Mouse (Mus musculus) adrenal gland, postnatal 25 days (tissue): ENCODE measurements at regions not wholly inside any gene's neighbourhood (a gene's known extent, or its start where the extent isn't known, plus 50 kb on each side); places are given as distances from the start of the nearest gene placed in this dataset.
A peak's percentile ranks its signal among the peaks of the same experiment; 100 is the strongest.

Experiments
- DNase-seq: peaks from one replicate; pipeline ENCODE4 v3.0.0; 2021; ENCODE audit warnings: mixed read lengths

- DNase-seq = no peak
Measured at GRCm38 (mm10) chr10:91734691-91735090, 553.6 kb upstream of the Tmpo start.

DNA sequence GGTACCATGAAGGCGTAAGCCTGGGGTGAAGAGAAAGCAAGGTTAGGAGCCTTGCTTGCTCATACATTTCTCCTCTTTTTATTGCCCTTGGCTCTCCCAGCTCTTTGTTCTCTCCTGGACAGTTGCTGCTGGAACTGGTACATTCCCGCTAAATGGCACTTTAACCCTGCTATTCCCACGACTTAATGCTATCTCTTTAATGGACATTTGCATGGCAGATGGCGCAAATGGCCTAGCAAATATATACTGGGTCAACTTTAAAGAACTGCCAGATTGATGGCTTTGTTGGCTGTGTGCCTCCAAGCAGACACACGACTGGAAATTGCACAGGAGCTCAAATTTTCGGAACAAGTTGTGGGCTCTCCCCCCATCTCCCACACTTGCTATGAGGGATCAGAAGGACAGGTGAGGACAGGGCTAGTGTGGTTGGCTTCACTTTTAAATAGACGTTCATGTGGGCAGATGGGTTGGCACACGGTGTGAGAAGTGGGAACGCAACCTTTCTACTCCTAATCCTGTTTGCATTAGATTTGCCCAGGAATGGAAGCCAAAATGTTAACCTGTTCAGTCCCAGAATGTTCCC lies 551.0 kb upstream of the Tmpo start:
- no peak for DNase-seq

- no peak for DNase-seq
Measured at GRCm38 (mm10) chr10:91730062-91730461, 548.9 kb upstream of the Tmpo start.

DNA sequence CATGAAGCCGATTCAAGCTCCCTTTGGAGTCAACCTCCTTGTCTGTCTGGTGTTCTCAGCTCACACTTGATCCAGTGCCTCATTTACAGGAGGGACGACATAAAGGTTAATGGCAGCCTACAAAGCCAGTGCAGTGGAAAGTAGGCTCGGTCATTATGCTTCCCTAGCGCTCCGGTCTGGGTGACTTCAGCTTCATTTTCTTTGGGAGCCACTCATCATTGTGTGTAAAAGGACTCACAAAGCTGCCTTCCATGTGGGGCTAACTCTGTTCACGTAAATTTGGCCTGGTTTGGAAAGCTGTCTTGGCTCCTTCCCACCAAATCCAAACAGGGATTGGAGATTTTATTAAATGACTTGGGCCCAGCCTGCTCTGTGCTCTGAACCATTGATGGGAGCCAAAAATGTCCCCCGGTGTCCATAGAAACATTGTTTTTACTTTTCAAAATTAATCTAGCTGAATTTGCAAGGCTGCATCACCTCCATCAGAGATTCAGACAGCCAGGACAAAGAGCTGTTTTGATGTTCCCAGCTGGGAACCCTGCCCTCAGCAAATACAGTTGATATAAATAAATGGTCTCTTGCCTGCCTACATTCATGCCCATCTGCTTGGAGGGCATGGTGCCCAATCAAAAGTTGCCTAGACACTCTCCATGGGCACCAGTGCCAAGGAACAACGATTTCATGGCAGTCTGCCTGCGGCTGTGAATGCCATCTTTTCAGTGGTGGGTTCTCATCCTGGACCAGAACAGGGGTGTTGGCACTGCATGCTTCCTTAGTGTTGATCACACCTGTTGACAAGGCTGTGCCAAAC lies 538.7 kb upstream of the Tmpo start:
- DNase-seq = peak; percentile 26

DNA sequence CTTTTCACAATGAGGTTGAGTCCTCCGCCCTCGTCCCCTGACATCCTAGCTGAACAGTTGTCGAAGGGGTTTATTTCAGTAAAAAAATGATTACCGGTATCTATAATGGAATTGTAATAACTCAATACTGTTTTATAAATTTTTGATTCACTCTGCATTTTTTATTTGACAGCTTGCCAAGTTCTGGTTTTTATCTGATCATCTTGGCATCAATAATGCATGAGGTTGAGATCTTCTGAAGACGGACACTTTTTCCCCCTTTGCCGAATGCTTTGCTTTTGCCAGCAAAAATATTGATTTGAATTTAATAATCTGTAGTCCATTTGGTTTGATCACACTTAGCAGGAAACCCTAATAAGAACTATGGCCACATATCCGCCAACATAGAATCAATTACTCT lies 535.5 kb upstream of the Tmpo start:
- DNase-seq = no peak

- DNase-seq = no peak
Measured at GRCm38 (mm10) chr10:91714648-91715047, 533.5 kb upstream of the Tmpo start.

DNA sequence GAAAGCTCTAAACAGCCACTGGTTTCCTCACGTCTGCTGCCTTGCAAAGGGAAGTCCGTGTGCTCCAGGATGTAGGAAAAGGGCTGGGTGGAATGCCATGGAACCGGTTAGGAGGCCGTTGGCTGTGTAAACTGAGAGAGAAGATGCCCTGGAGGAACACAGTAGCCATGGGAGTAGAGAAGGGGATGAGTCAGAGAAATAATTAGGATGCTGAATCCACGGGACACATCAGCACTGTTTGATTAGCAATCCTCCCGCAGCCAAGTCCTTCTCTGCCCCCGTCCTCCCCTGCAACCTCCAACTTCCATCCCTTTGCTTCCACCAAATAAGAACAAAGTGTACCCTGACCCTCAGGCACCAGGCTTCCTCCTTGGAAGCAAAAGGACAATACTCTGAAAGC lies 532.4 kb upstream of the Tmpo start:
- no peak for DNase-seq

- DNase-seq = no peak
Measured at GRCm38 (mm10) chr10:91706816-91707215, 525.7 kb upstream of the Tmpo start.

- DNase-seq = no peak
Measured at GRCm38 (mm10) chr10:91704751-91705150, 523.6 kb upstream of the Tmpo start.

DNA sequence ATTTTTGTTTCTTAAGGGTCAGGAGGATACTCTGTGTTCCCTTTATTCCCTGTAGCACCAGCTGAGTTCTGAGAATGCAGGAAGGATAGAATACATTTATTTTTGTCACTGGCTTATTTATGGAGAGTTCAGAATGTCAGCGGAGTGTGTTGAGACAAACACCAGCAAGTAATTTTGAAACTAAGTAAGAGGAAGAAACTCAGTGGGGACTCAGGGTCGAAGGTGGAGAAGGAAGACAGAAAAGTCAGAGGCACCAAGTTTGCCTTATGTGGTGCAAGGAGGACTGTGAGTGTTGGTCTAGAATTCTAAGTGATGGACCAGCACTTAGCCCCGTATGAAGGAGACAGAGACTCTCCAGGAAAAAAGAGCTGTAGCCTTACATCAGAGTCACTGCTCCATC lies 520.7 kb upstream of the Tmpo start:
- no peak for DNase-seq

GRCm38 (mm10) chr10:91686082-91686618 lies 505.0 kb upstream of the Tmpo start:
- no peak for DNase-seq

DNA sequence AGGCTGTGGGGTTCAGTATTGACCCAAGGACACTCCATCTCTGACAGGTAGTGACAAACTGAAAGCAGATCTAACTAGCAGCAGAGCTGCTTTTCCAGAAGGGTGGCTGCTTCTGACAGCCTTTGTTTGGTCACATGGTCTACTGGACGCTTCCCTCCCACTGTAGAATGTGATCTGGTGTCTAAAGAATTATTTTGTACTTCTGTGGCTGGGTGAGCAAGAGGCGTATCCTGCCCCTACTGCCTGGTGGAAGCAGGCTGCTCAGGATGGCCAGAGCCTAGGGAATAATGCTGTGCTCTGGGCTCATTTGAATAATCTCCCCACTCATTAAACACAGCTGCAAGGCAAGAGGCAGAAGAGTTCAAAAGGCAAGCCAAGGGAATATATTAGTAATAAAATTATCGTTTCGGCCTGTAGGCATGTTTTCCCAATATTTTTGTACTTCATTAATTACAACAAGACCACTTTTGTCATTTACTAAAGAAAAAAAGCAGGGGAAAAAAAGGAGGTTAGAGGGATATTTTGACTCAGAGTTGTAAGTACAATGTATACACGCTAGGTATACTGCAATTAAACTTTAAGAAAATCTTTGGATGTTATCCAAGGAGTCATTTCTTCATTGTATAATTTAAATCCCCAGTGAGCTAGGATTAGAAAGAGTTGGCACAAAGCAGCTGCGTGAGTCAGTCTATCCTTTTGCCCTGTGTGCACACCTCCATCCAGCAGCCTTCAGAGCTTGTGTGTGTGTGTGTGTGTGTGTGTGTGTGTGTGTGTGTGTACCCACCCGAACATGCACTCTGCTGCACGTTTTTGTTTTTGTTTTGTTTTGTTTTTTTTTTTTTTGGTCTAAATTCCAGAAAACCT lies 504.3 kb upstream of the Tmpo start:
- DNase-seq = no peak

DNA sequence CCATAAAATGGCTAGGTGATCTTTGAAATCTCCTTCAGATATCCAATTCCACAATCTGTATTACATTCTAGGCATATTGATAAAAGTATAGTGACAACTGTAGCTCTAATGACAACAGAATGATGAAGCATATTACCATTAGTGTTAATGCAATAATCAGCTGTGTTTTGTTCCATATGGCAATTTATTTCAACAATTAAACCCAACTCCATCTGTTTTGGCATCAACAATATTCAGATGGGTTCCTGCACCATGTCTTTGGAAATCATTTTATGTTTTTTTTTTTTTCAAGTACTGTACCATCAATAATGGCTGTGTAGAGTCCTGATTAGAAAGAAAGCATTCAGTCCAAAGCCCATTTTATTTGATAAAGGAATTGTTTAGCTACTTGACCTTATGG lies 498.5 kb upstream of the Tmpo start:
- no peak for DNase-seq

DNA sequence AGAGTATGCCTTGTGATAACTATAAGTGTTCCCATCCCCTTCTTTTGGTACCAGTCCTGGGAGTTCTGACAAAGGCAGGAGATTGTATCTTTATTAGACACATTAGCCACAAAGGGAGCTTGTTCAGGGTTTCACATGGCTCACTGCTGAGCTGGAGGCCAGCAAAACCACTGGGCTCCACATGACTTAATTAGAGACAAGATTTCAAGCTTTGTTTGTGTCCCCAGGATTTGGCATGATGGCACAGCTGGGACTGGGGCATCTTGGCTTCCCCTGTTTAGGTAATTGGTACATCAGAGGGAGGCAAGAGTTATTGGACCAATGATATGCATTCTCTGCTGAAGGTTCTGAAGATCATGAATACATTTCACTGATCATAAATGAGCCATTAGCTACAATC lies 456.8 kb upstream of the Tmpo start:
- no peak for DNase-seq

DNA sequence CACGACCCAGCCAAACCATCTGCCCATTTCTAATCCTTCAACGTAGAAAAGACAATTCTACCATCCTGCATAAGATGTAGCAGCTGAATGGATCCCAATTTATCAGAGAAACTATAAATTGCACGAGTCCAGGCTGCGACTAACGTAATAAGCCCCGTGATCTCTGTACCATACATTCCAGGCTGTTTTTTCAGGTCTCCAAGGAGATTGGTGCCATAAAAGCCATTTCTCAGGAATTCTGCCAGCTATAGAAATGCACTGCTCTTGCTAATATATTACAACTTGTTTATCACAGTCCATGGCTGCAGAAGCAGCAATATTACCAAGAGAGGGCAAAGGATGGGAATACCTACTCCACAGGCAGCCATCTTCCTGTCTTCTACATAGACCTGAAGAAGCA lies 447.6 kb upstream of the Tmpo start:
- no peak for DNase-seq

- no peak for DNase-seq
Measured at GRCm38 (mm10) chr10:91622281-91622680, 441.2 kb upstream of the Tmpo start.

- no peak for DNase-seq
Measured at GRCm38 (mm10) chr10:91613794-91614479, 432.8 kb upstream of the Tmpo start.

- no peak for DNase-seq
Measured at GRCm38 (mm10) chr10:91612052-91612451, 430.9 kb upstream of the Tmpo start.

DNA sequence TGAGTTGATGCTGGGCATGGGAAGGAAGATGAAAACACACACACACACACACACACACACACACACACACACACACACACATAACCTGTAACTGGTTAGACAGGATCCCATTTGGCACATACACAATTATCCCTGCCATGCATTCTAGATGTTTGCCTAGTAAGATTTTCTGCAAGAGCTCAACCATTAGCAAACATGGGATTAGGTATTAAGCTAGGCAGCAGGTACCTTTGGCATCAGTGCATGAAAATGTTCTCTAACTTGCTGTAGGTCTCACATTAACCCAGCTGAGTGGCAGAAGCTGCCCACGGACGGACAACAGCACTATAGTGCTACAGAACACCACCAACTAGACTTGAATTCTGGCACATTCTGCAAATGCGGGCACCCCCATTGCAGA lies 413.8 kb upstream of the Tmpo start:
- DNase-seq = no peak

- DNase-seq = no peak
Measured at GRCm38 (mm10) chr10:91593378-91593777, 412.3 kb upstream of the Tmpo start.

DNA sequence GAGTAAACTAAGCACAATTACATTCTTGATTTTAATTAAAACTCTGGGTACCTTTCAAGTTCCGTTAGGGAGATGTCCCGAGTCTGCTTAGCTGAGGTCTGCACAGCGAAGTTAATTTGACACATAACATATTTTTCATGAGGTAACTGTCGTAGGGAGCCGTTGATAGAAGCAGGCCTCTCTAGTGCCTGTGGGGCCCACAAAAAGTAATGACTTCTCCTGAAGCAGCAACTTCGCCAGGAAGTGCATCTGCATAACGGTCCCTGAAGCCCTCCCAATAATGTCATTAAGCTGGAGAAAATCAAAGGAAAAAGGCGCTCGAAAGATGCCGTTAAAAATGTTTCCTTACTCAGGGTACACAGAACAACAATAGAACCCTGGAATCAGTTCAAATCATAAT lies 410.7 kb upstream of the Tmpo start:
- no peak for DNase-seq

DNA sequence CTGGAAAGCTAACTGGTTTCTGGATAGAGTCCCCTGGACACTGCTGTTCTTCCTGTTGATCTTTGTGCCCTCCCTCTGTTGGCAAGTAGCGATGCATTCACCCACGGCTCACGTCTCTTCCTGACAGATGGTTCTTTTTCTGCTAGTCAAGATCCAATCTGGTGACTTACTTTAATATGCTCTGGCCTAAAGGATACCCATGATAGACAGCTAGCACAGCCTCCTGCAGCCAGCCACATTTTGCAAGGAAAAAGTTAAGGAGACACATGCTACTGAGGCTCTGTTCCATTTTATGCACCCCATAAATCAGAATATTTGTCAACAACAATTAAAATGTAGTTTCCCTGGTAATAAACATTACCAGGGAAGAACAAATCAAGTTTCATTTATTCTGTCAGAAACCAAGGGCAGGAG lies 410.3 kb upstream of the Tmpo start:
- DNase-seq = no peak
